Mouse (Mus musculus) embryonic facial prominence, embryonic 14.5 days (tissue): Measurements from ENCODE around the gene Col27a1. TPM values are rescaled to one million over a fixed set of nuclear protein-coding genes. Genes with fewer than 3 reads are reported as not detected.

Source experiments
- ATAC-seq: fragments of 200-750 bp; cut with Nextera tagmentation; 2 replicates; pipeline ENCODE4 v1.8.0; 2017; ENCODE audit warnings: low read depth, moderate number of reproducible peaks, moderate TSS enrichment
- DNase-seq: peaks from one replicate; pipeline ENCODE4 v3.0.0-alpha.2; 2015; ENCODE audit warnings: low spot score
- H3K27ac ChIP-seq: fragments of 300-500 bp; sonication (generic); replicated peaks from 2 replicates; pipeline ENCODE4 v1.5.1; 2014; ENCODE audit warnings: low read depth, mild to moderate bottlenecking, low read length, moderate library complexity
- H3K27me3 ChIP-seq: fragments of 300-500 bp; sonication (generic); replicated peaks from 2 replicates; pipeline ENCODE4 v1.6.1; 2014; ENCODE audit warnings: low read length; ENCODE audit not compliant: control insufficient read depth, insufficient read depth
- H3K36me3 ChIP-seq: fragments of 300-500 bp; sonication (generic); 2 replicates; pipeline ENCODE4 v1.6.1; 2014; ENCODE audit warnings: low read length, mixed read lengths; ENCODE audit not compliant: control insufficient read depth, insufficient read depth
- H3K4me1 ChIP-seq: fragments of 300-500 bp; sonication (generic); 2 replicates; pipeline ENCODE4 v1.6.1; 2014; ENCODE audit warnings: antibody characterized with exemption, low read length; ENCODE audit not compliant: control insufficient read depth, insufficient read depth
- H3K4me2 ChIP-seq: fragments of 300-500 bp; sonication (generic); 2 replicates; pipeline ENCODE4 v1.6.1; 2014; ENCODE audit warnings: low read depth, mild to moderate bottlenecking, low read length, moderate library complexity, mixed read lengths
- H3K4me3 ChIP-seq: fragments of 300-500 bp; sonication (generic); 2 replicates; pipeline ENCODE4 v1.5.1; 2014; ENCODE audit warnings: low read depth, mild to moderate bottlenecking, low read length
- H3K9ac ChIP-seq: fragments of 300-500 bp; sonication (generic); 2 replicates; pipeline ENCODE4 v1.6.1; 2014; ENCODE audit warnings: low read depth, mild to moderate bottlenecking, low read length, moderate library complexity, mixed read lengths
- H3K9me3 ChIP-seq: fragments of 300-500 bp; sonication (generic); 2 replicates; pipeline ENCODE4 v1.6.1; 2016; ENCODE audit warnings: low read length; ENCODE audit not compliant: control insufficient read depth
- WGBS: fragments of 180-500 bp; shearing (Covaris S2); extraction: QIAGEN DNeasy Blood & Tissue Kit; methylation state at CpG from one replicate; pipeline ENCODE4 v1.1.7; 2014; 5-methylcytosine and 5-hydroxymethylcytosine counted together
- polyA plus RNA-seq: library from polyadenylated mRNA; unstranded; fragments of >200 nt; fragmentation: Nextera tagmentation; extraction: Ambion mirVana; gene quantifications from 2 replicates; pipeline ENCODE4 v1.2.1, GENCODE M21; 2014

The Col27a1 gene
- polyA plus RNA-seq, 1 experiment from 2014 or later = 23.5 TPM

DNA sequence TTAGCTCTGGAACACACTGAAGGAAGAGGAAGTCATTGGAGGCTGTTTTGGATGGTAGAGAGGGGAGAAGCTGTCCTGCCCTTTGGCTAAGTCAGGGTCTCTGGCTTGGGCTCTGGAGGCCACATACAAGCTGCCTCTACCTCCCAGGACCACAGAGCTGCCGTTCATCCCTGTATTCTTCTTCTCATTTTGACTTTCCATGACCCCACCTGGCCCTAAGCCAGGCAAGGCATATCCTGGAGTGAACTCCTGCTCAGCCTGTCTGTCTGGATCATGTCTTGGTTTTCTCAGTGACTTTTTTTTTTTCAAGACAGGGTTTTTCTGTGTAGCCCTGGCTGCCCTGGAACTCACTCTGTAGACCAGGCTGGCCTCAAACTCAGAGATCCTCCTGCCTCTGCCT, 60.7 kb downstream of the Col27a1 start:
- ATAC-seq (no peak), DNase-seq (no peak)
- Histone ChIP-seq H3K4me2 (no peak overlapping the region), H3K9me3 (no peaks in the 10 kb centered on the region), H3K4me1 (no peaks in the 10 kb centered on the region), H3K4me3 (no peak overlapping the region), H3K36me3 (peaks cover 50% of the 10 kb centered on the region), H3K27me3 (no peaks in the 10 kb centered on the region), H3K27ac (no peak overlapping the region), H3K9ac (no peak overlapping the region)
- WGBS = 73% methylated on average over 1 of the region's 1 CpGs

- ATAC-seq (no peak), DNase-seq (no peak)
- Histone ChIP-seq H3K9me3 (no peaks in the 10 kb centered on the region), H3K4me2 (no peak overlapping the region), H3K4me1 (no peaks in the 10 kb centered on the region), H3K9ac (no peak overlapping the region), H3K27ac (no peak overlapping the region), H3K27me3 (no peaks in the 10 kb centered on the region), H3K4me3 (no peak overlapping the region), H3K36me3 (peaks cover 46% of the 10 kb centered on the region)
- 62% methylated on average over 8 of the region's 8 CpGs for WGBS
Observed at GRCm38 (mm10) chr4:63275251-63275650, 61.4 kb downstream of the Col27a1 start.

DNA sequence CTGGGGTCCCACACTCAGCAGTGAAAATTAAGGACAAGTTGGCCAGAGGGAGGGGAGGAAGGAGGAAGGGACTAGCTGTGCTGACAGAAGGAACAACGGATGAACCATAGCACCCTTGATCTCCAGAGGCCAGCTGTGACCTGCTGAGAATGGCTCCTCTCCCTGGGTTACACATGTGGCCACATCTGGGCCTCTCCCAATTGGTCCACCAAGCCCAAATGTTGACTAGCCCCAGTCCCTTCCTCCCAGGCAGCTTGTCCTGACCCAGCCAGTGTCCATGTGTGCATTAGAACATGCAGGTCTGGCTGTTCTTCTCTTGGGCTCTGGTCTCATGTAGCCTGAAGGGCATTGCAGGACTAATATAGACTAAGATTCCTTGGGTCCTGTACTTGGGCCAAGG, 62.8 kb downstream of the Col27a1 start:
- H3K27me3 ChIP-seq = no peaks in the 10 kb centered on the region

GRCm38 (mm10) chr4:63278821-63279220, 65.0 kb downstream of the Col27a1 start:
- peaks cover 53% of the 10 kb centered on the region for H3K36me3 ChIP-seq

More for the DNA sequence above, 62.8 kb downstream of the Col27a1 start:
- Histone ChIP-seq H3K9me3 (no peaks in the 10 kb centered on the region), H3K4me3 (no peak overlapping the region), H3K27ac (no peak overlapping the region), H3K36me3 (peaks cover 54% of the 10 kb centered on the region), H3K4me1 (no peaks in the 10 kb centered on the region), H3K9ac (no peak overlapping the region), H3K4me2 (no peak overlapping the region)
- 90% methylated on average over 1 of the region's 1 CpGs for WGBS
- ATAC-seq = no peak
- no peak for DNase-seq

DNA sequence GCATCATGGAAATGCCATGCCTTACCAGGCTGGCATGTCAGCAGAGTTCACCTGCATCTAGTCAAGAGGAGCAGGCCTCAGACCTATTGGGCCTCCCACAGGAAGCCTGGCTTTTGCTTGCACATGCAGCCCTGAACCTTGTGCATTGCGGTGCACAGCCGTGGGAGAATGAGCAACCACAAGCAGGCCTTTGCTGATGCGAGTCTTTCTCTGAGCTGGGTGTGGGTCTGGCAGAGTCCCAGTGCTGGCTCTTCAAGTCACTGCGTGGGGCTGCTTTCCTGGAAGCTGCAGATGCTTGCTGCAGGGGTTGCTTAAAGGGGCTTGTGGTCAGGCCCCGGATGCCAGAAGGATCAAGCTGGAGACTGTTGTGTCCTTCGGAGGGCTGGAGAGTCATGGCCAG, 67.9 kb downstream of the Col27a1 start:
- WGBS = 80% methylated on average over 6 of the region's 6 CpGs
- Histone ChIP-seq H3K4me1 (no peaks in the 10 kb centered on the region), H3K27ac (no peak overlapping the region; the same call in 1 of the 2 replicates), H3K36me3 (peaks cover 63% of the 10 kb centered on the region), H3K9ac (no peak overlapping the region), H3K4me3 (no peak overlapping the region), H3K4me2 (no peak overlapping the region), H3K27me3 (no peaks in the 10 kb centered on the region), H3K9me3 (no peaks in the 10 kb centered on the region)
- ATAC-seq (no peak; the same call in 1 of the 2 replicates), DNase-seq (peak; percentile 75)

More at GRCm38 (mm10) chr4:63278821-63279220, 65.0 kb downstream of the Col27a1 start:
- Histone ChIP-seq H3K9me3 (no peaks in the 10 kb centered on the region), H3K4me3 (no peak overlapping the region), H3K27me3 (no peaks in the 10 kb centered on the region), H3K4me1 (no peaks in the 10 kb centered on the region), H3K9ac (no peak overlapping the region), H3K27ac (no peak overlapping the region), H3K4me2 (no peak overlapping the region)
- DNase-seq (peak; percentile 56), ATAC-seq (peak; percentile 32; the same call in 1 of the 2 replicates)
- 77% methylated on average over 7 of the region's 7 CpGs for WGBS

GRCm38 (mm10) chr4:63283319-63283718, 69.5 kb downstream of the Col27a1 start:
- Histone ChIP-seq H3K9ac (no peak overlapping the region), H3K4me2 (no peak overlapping the region), H3K27ac (no peak overlapping the region), H3K9me3 (no peaks in the 10 kb centered on the region), H3K4me3 (no peak overlapping the region), H3K27me3 (no peaks in the 10 kb centered on the region), H3K36me3 (peaks cover 62% of the 10 kb centered on the region), H3K4me1 (no peaks in the 10 kb centered on the region)
- ATAC-seq = no peak
- no peak for DNase-seq
- 75% methylated on average over 5 of the region's 5 CpGs for WGBS

DNA sequence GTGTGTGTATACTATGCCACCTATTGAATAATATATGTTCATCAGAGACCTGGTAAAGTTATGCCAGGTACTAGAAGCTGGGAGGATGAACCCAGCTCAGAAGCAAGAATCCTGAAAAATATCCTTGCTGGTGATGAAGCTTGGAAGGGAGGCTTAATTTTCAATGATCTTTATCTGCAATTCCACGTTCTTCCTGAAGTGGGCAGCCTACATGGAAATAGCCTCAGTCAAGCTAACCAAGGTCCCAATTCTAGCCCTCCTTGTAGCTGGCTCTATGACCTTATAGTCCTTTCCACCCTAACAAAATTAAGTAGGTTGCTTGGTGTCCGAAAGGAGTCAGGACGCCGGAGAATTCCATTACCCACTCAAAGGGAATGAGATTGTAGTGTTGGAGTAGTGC, 72.2 kb downstream of the Col27a1 start:
- H3K9me3 ChIP-seq = no peaks in the 10 kb centered on the region
- H3K27me3 ChIP-seq = no peaks in the 10 kb centered on the region
- H3K4me1 ChIP-seq = peaks cover 13% of the 10 kb centered on the region
- WGBS = 88% methylated on average over 4 of the region's 4 CpGs
- H3K4me3 ChIP-seq = no peak overlapping the region
- H3K27ac ChIP-seq = no peak overlapping the region
- no peak overlapping the region for H3K9ac ChIP-seq
- H3K4me2 ChIP-seq = no peak overlapping the region
- DNase-seq = no peak
- peaks cover 50% of the 10 kb centered on the region for H3K36me3 ChIP-seq
- no peak for ATAC-seq

DNA sequence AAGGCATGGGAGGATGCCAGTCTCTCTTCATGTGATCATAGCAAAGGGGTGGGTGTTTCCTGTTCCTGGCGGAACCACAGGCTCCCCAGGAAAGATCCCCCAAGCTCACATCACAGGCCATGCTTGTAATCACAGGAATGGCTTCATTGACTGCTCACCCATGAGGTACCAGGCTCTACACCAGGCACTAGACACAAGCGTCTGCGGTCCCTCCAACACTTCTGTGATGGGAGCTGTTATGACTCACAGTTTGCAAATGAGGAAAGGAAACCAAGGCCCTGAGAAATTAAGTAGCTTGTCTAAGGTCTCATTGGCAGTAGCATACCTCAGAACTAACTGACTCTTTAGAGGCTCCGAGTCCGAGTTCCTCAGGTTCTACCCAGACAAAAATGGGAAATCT, 74.7 kb downstream of the Col27a1 start:
- Histone ChIP-seq H3K4me2 (no peak overlapping the region), H3K9ac (no peak overlapping the region), H3K36me3 (peaks cover 43% of the 10 kb centered on the region), H3K4me1 (peaks cover 13% of the 10 kb centered on the region), H3K27ac (no peak overlapping the region), H3K9me3 (no peaks in the 10 kb centered on the region), H3K27me3 (no peaks in the 10 kb centered on the region), H3K4me3 (no peak overlapping the region)
- ATAC-seq (no peak), DNase-seq (no peak)
- 89% methylated on average over 5 of the region's 5 CpGs for WGBS

DNA sequence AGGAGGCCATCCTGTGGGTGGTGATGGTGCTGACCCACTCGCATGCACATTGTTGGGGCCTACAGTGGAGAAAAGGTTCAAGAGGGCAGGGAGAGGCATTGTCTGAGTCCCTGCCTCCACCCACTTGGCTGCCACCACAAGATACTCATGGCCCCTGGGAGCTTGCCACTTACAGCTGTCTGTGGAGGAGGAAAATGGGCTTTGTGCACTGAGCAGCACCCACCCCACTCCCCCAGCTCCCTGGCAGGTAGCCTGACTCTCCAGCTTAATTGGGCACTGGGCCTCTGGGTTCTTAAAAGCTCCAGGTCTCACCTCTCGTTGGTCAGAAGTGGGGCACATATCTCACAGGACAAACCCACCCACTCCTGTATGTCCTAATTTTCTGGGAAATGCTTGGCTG, 76.3 kb downstream of the Col27a1 start:
- Histone ChIP-seq H3K4me1 (peaks cover 13% of the 10 kb centered on the region), H3K9me3 (no peaks in the 10 kb centered on the region), H3K36me3 (peaks cover 43% of the 10 kb centered on the region), H3K27ac (peak overlapping the region; percentile 88), H3K9ac (no peak overlapping the region), H3K4me2 (no peak overlapping the region), H3K4me3 (no peak overlapping the region), H3K27me3 (no peaks in the 10 kb centered on the region)
- no peak for ATAC-seq
- WGBS = 59% methylated on average over 2 of the region's 2 CpGs
- DNase-seq = no peak
